Mouse (Mus musculus) embryonic facial prominence, embryonic 10.5 days (tissue): ENCODE results near the gene Cyp3a13. TPM values are rescaled to one million over a fixed set of nuclear protein-coding genes. Genes with fewer than 3 reads are reported as not detected.
"Not testable (repeated sequence)": the region's sequence is repeated elsewhere in the genome, so short reads cannot be mapped to it uniquely, and the experiment has no call there.

Experiments
- DNase-seq: peaks from one replicate; pipeline ENCODE4 v3.0.0-alpha.2; 2017; ENCODE audit warnings: low spot score
- H3K27ac ChIP-seq: fragments of 300-500 bp; sonication (generic); replicated peaks from 2 replicates; pipeline ENCODE4 v1.5.1; 2016; ENCODE audit warnings: mild to moderate bottlenecking
- H3K27me3 ChIP-seq: fragments of 300-500 bp; sonication (generic); replicated peaks from 2 replicates; pipeline ENCODE4 v1.6.1; 2016; ENCODE audit warnings: low read depth, mild to moderate bottlenecking; ENCODE audit not compliant: poor library complexity, severe bottlenecking
- H3K36me3 ChIP-seq: fragments of 300-500 bp; sonication (generic); replicated peaks from 2 replicates; pipeline ENCODE4 v1.6.1; 2016; ENCODE audit warnings: mild to moderate bottlenecking, moderate library complexity
- H3K4me1 ChIP-seq: fragments of 300-500 bp; sonication (generic); 2 replicates; pipeline ENCODE4 v1.6.1; 2016
- H3K4me3 ChIP-seq: fragments of 300-500 bp; sonication (generic); 2 replicates; pipeline ENCODE4 v1.5.1; 2016; ENCODE audit warnings: mild to moderate bottlenecking, moderate library complexity
- H3K9me3 ChIP-seq: fragments of 300-500 bp; sonication (generic); 2 replicates; pipeline ENCODE4 v1.6.1; 2016; ENCODE audit warnings: mild to moderate bottlenecking
- WGBS: fragments of 180-500 bp; shearing (Covaris S2); methylation state at CpG from one replicate; pipeline ENCODE4 v1.1.7; 2016; 5-methylcytosine and 5-hydroxymethylcytosine counted together
- polyA plus RNA-seq: library from polyadenylated mRNA; unstranded; fragments of >200 nt; fragmentation: Nextera tagmentation; extraction: Ambion mirVana; gene quantifications from 2 replicates; pipeline ENCODE4 v1.2.1, GENCODE M21; 2016

The Cyp3a13 gene
- polyA plus RNA-seq, result not detected in 2 replicates

- DNase-seq, result no peak
- Histone ChIP-seq H3K4me1 (no peaks in the 10 kb centered on the region), H3K4me3 (no peak within 1 kb of the TSS), H3K36me3 (no peaks in the 10 kb centered on the region), H3K27me3 (no peaks in the 10 kb centered on the region), H3K27ac (no peak within 1 kb of the TSS), H3K9me3 (no peaks in the 10 kb centered on the region)
- WGBS, result 66% methylated on average over 2 of the region's 2 CpGs
These were observed at the start of gene Cyp3a13 for GRCm38 (mm10) chr5:137921532-137921931. TSS of gene Cyp3a13 (minus strand) at chr5:137921619.

GRCm38 (mm10) chr5:137966492-137966891 is 45.1 kb upstream of the Cyp3a13 start:
- H3K4me3 ChIP-seq, result no peak overlapping the region
- H3K27ac ChIP-seq, result no peak overlapping the region
- H3K36me3 ChIP-seq, result no peaks in the 10 kb centered on the region
- H3K9me3 ChIP-seq, result no peaks in the 10 kb centered on the region
- no peaks in the 10 kb centered on the region for H3K27me3 ChIP-seq
- DNase-seq, result no peak
- no peaks in the 10 kb centered on the region for H3K4me1 ChIP-seq

- WGBS, result 47% methylated on average over 8 of the region's 8 CpGs
- H3K4me1 ChIP-seq, result no peaks in the 10 kb centered on the region
- no peak within 1 kb of the TSS for H3K27ac ChIP-seq
- H3K36me3 ChIP-seq, result no peaks in the 10 kb centered on the region
- H3K4me3 ChIP-seq, result no peak within 1 kb of the TSS
- H3K9me3 ChIP-seq, result no peaks in the 10 kb centered on the region
- H3K27me3 ChIP-seq, result no peaks in the 10 kb centered on the region
- DNase-seq, result no peak
These were observed 41.5 kb upstream of the Cyp3a13 start, which contains the start of gene Gjc3 for GRCm38 (mm10) chr5:137962945-137963344. TSS of gene Gjc3 (minus strand) at chr5:137963098.

- Histone ChIP-seq H3K9me3 (no peaks in the 10 kb centered on the region), H3K4me3 (no peak overlapping the region), H3K4me1 (no peaks in the 10 kb centered on the region), H3K27ac (no peak overlapping the region), H3K36me3 (no peaks in the 10 kb centered on the region), H3K27me3 (no peaks in the 10 kb centered on the region)
- no peak for DNase-seq
- WGBS, result 88% methylated on average over 3 of the region's 3 CpGs
These were observed 35.0 kb upstream of the Cyp3a13 start for GRCm38 (mm10) chr5:137956404-137956803.

- H3K4me3 ChIP-seq, result no peak overlapping the region
- no peaks in the 10 kb centered on the region for H3K4me1 ChIP-seq
- DNase-seq, result no peak
- no peaks in the 10 kb centered on the region for H3K27me3 ChIP-seq
- no peaks in the 10 kb centered on the region for H3K9me3 ChIP-seq
- 36% methylated on average over 6 of the region's 6 CpGs for WGBS
- no peaks in the 10 kb centered on the region for H3K36me3 ChIP-seq
- H3K27ac ChIP-seq, result no peak overlapping the region
These were observed 29.8 kb upstream of the Cyp3a13 start for GRCm38 (mm10) chr5:137951218-137951617.

- no peak overlapping the region for H3K27ac ChIP-seq
- H3K4me1 ChIP-seq, result no peaks in the 10 kb centered on the region
- no peaks in the 10 kb centered on the region for H3K9me3 ChIP-seq
- no peaks in the 10 kb centered on the region for H3K27me3 ChIP-seq
- no peak overlapping the region for H3K4me3 ChIP-seq
- no peak for DNase-seq
- H3K36me3 ChIP-seq, result no peaks in the 10 kb centered on the region
These were observed 25.9 kb upstream of the Cyp3a13 start for GRCm38 (mm10) chr5:137947303-137947702.

GRCm38 (mm10) chr5:137943133-137943532 is 21.7 kb upstream of the Cyp3a13 start:
- Histone ChIP-seq H3K4me1 (no peaks in the 10 kb centered on the region), H3K9me3 (no peaks in the 10 kb centered on the region), H3K27me3 (no peaks in the 10 kb centered on the region), H3K4me3 (no peak overlapping the region), H3K36me3 (no peaks in the 10 kb centered on the region), H3K27ac (no peak overlapping the region)
- 81% methylated on average over 1 of the region's 1 CpGs for WGBS
- DNase-seq, result no peak

GRCm38 (mm10) chr5:137940948-137941347 is 19.5 kb upstream of the Cyp3a13 start:
- no peak for DNase-seq
- Histone ChIP-seq H3K4me3 (no peak overlapping the region), H3K4me1 (no peaks in the 10 kb centered on the region), H3K27me3 (no peaks in the 10 kb centered on the region), H3K27ac (no peak overlapping the region), H3K36me3 (no peaks in the 10 kb centered on the region), H3K9me3 (peaks cover 4% of the 10 kb centered on the region; the same call in 1 of the 2 replicates)
- whole genome bisulfite sequencing, result 87% methylated on average over 4 of the region's 4 CpGs

- DNase-seq, result no peak
- no peak overlapping the region for H3K4me3 ChIP-seq
- no peaks in the 10 kb centered on the region for H3K27me3 ChIP-seq
- 63% methylated on average over 4 of the region's 4 CpGs for WGBS
- H3K4me1 ChIP-seq, result no peaks in the 10 kb centered on the region
- H3K36me3 ChIP-seq, result no peaks in the 10 kb centered on the region
- no peak overlapping the region for H3K27ac ChIP-seq
- peaks cover 4% of the 10 kb centered on the region; the same call in 1 of the 2 replicates for H3K9me3 ChIP-seq
These were observed 15.8 kb upstream of the Cyp3a13 start for GRCm38 (mm10) chr5:137937238-137937637.

- peaks cover 4% of the 10 kb centered on the region; the same call in 1 of the 2 replicates for H3K9me3 ChIP-seq
- WGBS, result 86% methylated on average over 2 of the region's 2 CpGs
- no peak for DNase-seq
These were observed 15.1 kb upstream of the Cyp3a13 start for GRCm38 (mm10) chr5:137936486-137936885.

GRCm38 (mm10) chr5:137933934-137934333 is 12.5 kb upstream of the Cyp3a13 start:
- not testable (repeated sequence) for H3K4me1 ChIP-seq, H3K9me3 ChIP-seq, H3K36me3 ChIP-seq, H3K27me3 ChIP-seq, DNase-seq, H3K27ac ChIP-seq, H3K4me3 ChIP-seq
- WGBS, result 67% methylated on average over 2 of the region's 2 CpGs

More at GRCm38 (mm10) chr5:137936486-137936885, 15.1 kb upstream of the Cyp3a13 start:
- Histone ChIP-seq H3K27me3 (no peaks in the 10 kb centered on the region), H3K4me1 (no peaks in the 10 kb centered on the region), H3K27ac (no peak overlapping the region), H3K36me3 (no peaks in the 10 kb centered on the region), H3K4me3 (no peak overlapping the region)

GRCm38 (mm10) chr5:137928439-137928838 is 7.0 kb upstream of the Cyp3a13 start:
- 79% methylated on average over 11 of the region's 11 CpGs for WGBS
- Histone ChIP-seq H3K9me3 (no peaks in the 10 kb centered on the region), H3K4me1 (no peaks in the 10 kb centered on the region), H3K27me3 (no peaks in the 10 kb centered on the region), H3K4me3 (no peak overlapping the region), H3K36me3 (no peaks in the 10 kb centered on the region), H3K27ac (no peak overlapping the region)
- no peak for DNase-seq

GRCm38 (mm10) chr5:137922171-137922570 is 752 bp upstream of the Cyp3a13 start:
- no peak for DNase-seq
- Histone ChIP-seq H3K27ac (no peak overlapping the region), H3K9me3 (no peaks in the 10 kb centered on the region), H3K27me3 (no peaks in the 10 kb centered on the region), H3K4me3 (no peak overlapping the region), H3K36me3 (no peaks in the 10 kb centered on the region), H3K4me1 (no peaks in the 10 kb centered on the region)

- WGBS, result 80% methylated on average over 6 of the region's 6 CpGs
- Histone ChIP-seq H3K4me1 (no peaks in the 10 kb centered on the region), H3K36me3 (no peaks in the 10 kb centered on the region), H3K4me3 (no peak overlapping the region), H3K27me3 (no peaks in the 10 kb centered on the region), H3K9me3 (no peaks in the 10 kb centered on the region), H3K27ac (no peak overlapping the region)
- DNase-seq, result no peak
These were observed 5.9 kb downstream of the Cyp3a13 start for GRCm38 (mm10) chr5:137915550-137915949.
